Mouse (Mus musculus): ENCODE results near the gene Dgki.

- TF ChIP-seq CTCF (IDR thresholded peaks at IDR 0.05; ENCODE audit: extremely low read depth, insufficient read length, insufficient replicate concordance, low read depth, low read length): no peak
- TF ChIP-seq POLR2A (IDR thresholded peaks at IDR 0.05; ENCODE audit: low read depth, low read length): no peak
Observed at GRCm38 (mm10) chr6:37244074-37244473, 55.9 kb downstream of the Dgki start.
